Mouse (Mus musculus): Measurements from ENCODE around the gene Syt14.

DNA sequence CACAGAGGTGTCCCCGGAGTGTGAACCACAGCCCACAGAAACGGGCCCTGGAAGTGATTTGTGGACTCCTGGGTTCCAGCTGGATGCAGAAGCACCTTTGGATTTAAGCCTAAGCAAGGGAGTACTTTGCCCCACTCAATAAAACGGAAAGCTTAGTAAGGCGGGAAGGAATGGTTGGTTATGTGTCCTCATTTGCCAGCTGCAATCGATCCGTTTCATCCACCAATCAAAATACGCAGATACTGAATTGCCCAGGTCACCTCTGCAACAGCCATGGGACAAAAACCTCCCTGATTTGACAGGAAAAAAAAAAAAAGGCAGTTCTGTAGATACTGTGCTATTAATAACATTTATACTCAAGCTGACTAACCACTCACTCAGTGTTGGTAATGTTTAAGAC lies 47.5 kb upstream of the Syt14 start:
- TF ChIP-seq POLR2A (IDR thresholded peaks at IDR 0.05; ENCODE audit: insufficient read depth, low read length): no peak
- TF ChIP-seq CTCF (IDR thresholded peaks at IDR 0.05; ENCODE audit: low read depth, low read length): no peak
- no peak for TF ChIP-seq EP300 (IDR thresholded peaks at IDR 0.05; ENCODE audit: insufficient read depth, low read depth, low read length)
